Mouse (Mus musculus) spleen, postnatal 14 days (tissue): ENCODE data around the gene Kif19a.

ENCODE experiments used
- DNase-seq, 2 experiments: peaks; one replicate each; pipeline ENCODE4 v3.0.0; 2021 to 2022; ENCODE audit warnings: low spot score in 2 of 2

The Kif19a gene

GRCm38 (mm10) chr11:114780076-114780475 is 14.9 kb downstream of the Kif19a start:
- no peak for DNase-seq

GRCm38 (mm10) chr11:114785892-114786291 is 20.7 kb downstream of the Kif19a start:
- DNase-seq, result no peak

GRCm38 (mm10) chr11:114786326-114786725 is 21.1 kb downstream of the Kif19a start:
- DNase-seq, result no peak

GRCm38 (mm10) chr11:114787611-114788010 is 22.4 kb downstream of the Kif19a start:
- DNase-seq, result no peak

- peak; percentile 52 to 76 for DNase-seq
Measured at GRCm38 (mm10) chr11:114789061-114789714, 24.0 kb downstream of the Kif19a start.

GRCm38 (mm10) chr11:114789716-114790115 is 24.5 kb downstream of the Kif19a start:
- DNase-seq, result no peak

GRCm38 (mm10) chr11:114790171-114790570 is 25.0 kb downstream of the Kif19a start:
- no peak for DNase-seq

GRCm38 (mm10) chr11:114790841-114791240 is 25.7 kb downstream of the Kif19a start:
- DNase-seq, result no peak

- no peak for DNase-seq
Measured at GRCm38 (mm10) chr11:114791351-114791889, 26.2 kb downstream of the Kif19a start.

GRCm38 (mm10) chr11:114791891-114792411 is 26.8 kb downstream of the Kif19a start:
- DNase-seq, result no peak

GRCm38 (mm10) chr11:114792931-114793494 is 27.8 kb downstream of the Kif19a start:
- no peak for DNase-seq

GRCm38 (mm10) chr11:114793868-114794545 is 28.8 kb downstream of the Kif19a start:
- DNase-seq, result no peak

- DNase-seq, result no peak
Measured at GRCm38 (mm10) chr11:114794691-114795090, 29.5 kb downstream of the Kif19a start.

- no peak for DNase-seq
Measured at GRCm38 (mm10) chr11:114795231-114795746, 30.1 kb downstream of the Kif19a start.

- DNase-seq, result no peak
Measured at GRCm38 (mm10) chr11:114795848-114796322, 30.7 kb downstream of the Kif19a start, which contains the start of gene Btbd17. Btbd17 (minus strand) TSS chr11:114795945.

- no peak for DNase-seq
Measured at GRCm38 (mm10) chr11:114797176-114797575, 32.0 kb downstream of the Kif19a start.

GRCm38 (mm10) chr11:114797981-114798380 is 32.8 kb downstream of the Kif19a start:
- DNase-seq, result no peak

- DNase-seq, result no peak
Measured at GRCm38 (mm10) chr11:114798624-114799023, 33.4 kb downstream of the Kif19a start, which contains the start of gene Gpr142. Gpr142 (plus strand) TSS chr11:114798924.

- no peak for DNase-seq
Measured at GRCm38 (mm10) chr11:114801906-114802305, 36.7 kb downstream of the Kif19a start.

- DNase-seq, result no peak
Measured at GRCm38 (mm10) chr11:114802540-114803267, 37.5 kb downstream of the Kif19a start.

GRCm38 (mm10) chr11:114803990-114804389 is 38.8 kb downstream of the Kif19a start:
- DNase-seq, result no peak
